Mouse (Mus musculus): ENCODE measurements around the gene Yars.

Yars gene

DNA sequence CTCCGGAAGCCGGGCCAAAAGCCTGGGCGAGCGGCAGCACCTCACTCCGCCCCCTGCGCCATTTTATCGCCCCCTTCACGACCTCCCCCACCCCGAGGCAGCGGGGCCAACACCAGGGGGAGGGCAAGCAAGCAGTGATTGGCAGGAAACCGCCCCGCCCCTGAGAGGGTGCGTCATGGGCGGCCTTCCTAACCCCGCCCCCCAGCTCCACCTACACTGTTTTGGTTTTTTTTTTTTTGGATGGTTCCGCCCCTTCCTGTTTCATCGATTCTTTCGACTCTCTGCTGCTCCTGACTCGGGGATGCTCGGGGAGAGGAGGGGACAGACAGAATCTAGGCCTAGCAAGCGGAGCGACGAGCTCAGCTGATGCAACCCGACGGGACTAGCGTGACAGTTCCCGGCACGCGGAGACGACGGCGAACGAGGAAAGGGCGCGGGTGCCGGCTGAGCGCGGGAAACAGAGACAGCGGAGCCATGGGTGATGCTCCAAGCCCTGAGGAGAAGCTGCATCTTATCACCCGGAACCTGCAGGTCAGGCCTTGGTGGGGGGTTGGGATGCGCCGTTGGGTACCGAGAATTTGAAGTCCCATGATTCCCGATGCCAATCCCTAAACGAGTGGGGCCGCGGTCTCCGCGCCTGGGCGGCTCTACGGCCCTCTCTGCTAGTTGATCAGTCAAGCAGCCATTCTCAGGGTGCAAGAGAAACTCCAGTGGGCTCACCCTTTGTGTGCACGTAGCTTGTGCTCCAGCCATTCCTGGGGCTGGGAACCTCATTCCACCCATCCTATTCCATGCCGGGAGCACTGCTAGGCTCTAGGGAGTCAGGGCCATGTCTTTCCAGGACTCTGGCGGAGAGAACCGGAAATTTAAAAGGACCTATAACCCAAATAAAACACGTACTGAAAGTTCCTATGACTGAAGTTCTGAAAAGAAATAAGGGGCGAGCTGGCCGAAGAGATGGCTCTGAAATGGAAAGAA is at the start of gene Yars, which contains the start of gene S100pbp:
Yars (plus strand) TSS at position 219 of the 978 bp plus-strand sequence.
S100pbp (minus strand) TSS at position 186 of the 978 bp plus-strand sequence.
- peak; percentile 97 for DNase-seq (ENCODE audit: low spot score)

DNA sequence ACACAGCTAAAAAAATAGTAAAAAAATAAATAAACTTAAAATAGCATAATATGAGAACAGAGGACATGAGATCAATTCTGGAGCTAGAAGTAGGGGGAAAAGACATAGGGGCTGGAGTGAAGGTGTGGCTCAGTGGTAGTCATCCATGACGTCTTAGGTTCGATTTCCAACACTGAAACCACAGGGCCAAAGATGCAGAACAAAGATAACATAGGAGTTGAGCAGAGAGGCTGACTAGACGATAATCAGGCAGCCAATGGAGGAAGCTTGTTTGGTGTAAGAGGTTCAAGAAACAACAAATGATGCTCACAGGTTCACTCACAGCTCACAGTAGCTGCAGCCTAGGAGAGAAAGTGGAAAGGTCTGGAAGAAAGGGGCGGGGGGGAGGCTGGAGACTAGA is 48.8 kb upstream of the Yars start:
- no peak for DNase-seq (ENCODE audit: low spot score)

DNA sequence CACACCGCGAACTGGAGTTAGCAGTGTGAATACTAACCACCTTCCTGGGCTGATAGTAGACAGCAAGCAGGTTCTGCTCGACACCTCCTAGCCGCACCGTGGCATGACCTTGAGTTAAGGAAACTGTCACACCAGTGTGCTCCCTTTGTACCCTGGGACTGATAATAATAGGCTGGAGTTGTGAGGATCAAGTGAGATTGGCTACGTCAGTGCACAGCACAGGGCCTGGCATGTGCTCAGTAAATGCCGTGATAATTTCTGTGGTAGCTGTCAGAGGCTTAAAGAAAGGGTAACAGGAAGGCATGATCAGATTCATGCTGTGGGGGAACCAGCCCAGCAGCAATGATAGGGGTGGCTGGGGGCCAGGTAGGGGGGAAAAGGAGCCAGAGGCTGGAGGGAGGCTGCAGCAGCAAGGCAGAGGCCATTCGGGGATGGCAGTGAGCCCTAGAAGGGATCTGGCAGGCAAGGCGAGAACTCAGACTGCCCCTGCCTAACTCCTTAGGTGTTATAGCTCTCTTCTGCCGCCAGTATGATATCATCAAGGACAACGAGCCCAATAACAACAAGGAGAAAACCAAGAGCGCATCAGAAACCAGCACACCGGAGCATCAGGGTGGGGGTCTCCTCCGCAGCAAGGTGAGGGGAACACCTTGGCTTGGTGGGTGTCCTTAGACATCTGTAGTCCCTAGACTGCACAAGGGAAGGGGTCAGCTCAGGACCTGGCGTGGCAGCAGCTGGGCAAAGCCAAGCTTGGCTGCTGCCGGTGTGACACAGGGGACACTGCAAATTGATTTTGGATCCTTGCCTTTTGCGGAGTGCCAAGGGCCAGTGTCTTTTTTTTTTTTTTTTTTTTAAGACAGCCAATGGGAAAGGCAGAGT is 47.8 kb upstream of the Yars start:
- no peak for DNase-seq (ENCODE audit: low spot score)

DNA sequence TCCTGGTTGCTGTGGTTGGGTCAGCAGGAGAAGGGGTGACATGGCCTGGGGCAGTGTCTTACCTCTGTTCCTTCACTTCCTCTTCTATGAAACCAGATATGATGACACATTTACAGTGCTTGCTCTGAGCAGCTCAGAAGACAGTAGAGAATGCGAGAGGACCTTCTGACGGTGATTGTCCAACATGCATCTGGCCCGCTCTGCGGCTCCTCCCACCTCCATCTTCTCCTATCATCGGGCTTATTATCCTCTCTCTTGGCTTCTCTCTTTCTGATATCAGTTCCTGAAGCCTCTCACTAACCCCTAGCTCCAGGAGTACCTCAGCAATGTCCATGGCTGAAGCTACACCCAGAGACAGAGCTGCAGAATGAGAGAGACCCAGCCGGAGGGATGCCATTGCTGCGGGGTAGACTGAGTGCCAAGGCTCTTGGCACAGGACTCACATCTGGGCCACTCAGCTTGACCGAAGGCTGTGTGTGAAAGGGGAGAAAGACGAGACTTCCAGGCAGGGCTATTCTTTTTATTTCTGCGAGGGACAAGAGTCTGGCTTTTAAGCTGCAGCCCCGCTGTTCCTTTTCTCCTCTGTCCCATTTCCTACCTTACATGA is 47.0 kb upstream of the Yars start:
- DNase-seq (ENCODE audit: low spot score): no peak

DNA sequence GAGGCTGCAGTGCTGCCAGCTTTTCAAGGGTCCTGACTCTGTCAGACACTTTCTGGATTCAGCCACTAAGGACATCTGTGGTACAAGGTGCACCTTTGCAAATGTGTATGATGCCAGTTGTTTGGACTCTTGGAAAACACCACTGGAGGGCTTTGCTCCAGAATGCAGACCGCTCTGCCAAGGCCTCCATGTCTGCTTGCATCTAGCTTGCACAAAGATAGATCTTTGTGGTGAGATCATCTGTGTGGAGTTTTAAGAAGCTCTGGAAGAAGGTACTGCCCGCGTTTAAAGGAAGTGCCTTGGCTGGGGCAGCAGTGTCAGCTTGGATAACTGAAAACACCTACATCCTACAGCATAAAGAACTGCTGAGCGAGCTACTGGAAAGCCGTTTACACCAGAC is 46.1 kb upstream of the Yars start:
- no peak for DNase-seq (ENCODE audit: low spot score)

DNA sequence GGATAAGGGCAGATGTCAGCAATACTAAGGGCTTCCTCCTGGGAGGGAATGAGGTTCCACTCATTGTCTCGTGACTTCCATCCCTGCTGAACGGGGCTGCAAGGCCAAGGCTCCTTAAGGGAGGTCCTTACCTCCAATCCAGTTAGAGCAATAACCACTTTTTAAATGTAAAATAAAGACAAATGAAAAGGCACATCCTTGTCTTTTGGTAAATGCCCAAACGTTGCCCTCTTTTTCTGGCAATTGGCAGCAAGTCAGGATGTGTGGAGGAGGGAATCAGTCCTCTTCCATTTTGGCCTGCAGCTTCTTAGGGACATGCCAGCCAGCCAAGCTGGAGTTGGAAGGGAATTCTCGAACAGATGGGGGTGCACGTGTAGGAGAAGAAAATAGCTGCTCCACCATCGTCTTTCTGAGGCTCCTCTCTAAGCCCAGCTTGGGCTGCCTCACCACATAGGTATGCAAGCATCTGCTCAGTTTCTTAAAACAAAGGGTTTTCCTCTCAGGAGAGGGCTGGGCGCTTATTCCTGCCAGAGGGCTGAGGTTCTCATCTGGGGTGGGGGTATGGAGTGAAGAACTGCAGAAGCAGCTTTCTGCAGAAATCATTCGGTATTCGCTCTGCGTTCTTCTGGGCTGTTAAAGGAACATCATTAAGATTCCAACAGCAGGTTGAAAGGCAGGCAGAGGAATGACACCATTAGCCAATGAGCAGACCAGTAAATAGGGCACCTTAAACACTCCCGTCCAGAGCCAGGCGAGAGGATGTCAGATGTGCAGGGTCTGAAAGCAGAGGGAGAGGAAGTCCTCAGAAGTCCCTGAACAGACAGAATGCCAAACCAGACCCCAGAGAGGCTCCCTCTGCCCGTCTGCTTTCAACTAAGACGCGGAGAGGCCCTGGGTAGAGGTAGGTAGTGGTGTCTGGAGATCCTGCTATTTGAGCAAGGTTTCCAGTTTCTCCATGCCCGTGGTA is 44.9 kb upstream of the Yars start:
- DNase-seq (ENCODE audit: low spot score): no peak

DNA sequence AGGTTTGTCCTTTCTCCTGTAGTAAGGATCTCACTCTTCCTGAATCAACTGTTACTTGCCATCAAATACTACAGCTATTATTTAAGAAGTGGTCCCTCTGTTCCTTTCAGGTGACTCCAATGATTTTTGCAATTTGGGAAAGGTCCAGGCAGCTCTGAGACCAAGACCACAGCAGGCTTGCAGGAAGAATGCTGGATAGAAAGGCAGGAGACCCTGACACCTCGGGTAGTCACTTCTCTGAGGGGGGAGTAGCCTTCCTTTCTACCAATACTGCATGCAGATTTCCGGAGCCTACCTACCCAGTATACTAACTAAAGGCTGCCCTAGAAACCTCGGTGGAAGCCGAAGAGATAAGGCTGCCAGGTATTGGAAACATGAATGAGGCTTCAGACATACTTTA is 44.1 kb upstream of the Yars start:
- no peak for DNase-seq (ENCODE audit: low spot score)

DNA sequence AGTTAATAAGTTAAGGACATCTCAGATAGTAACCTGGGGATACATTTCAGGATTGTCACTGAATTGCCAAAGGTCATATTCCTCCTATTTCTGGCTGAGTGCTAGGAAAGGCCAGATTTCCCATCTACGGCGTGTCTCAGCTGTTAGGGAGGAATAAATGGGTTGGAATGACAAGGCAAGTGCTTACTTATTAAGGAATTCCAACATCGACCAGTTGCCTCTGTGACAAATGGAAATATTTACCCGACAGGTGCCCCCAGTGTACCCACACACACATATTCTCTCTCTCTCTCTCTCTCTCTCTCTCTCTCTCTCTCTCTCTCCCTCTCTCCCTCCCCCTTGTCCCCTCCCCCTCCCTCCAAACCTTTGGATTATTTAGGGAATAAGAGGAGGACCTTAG is 43.6 kb upstream of the Yars start:
- no peak for DNase-seq (ENCODE audit: low spot score)

DNA sequence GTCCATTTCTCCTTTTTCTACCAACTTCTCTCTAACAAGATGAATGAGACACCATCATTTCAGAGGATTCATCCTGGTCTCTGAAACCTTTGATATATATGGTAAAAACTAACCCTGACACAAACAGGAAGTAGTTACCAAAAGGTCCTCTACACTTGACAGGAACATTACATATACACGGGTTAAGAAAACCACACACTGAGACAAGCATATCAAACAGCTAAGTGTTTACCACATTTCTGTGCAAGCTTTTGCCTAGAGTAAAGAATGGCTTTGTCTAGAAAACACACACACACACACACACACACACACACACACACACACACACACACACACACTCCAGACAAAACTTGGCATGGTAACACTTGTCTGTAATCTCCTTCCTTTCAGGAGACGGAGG is 43.2 kb upstream of the Yars start:
- no peak for DNase-seq (ENCODE audit: low spot score)

DNA sequence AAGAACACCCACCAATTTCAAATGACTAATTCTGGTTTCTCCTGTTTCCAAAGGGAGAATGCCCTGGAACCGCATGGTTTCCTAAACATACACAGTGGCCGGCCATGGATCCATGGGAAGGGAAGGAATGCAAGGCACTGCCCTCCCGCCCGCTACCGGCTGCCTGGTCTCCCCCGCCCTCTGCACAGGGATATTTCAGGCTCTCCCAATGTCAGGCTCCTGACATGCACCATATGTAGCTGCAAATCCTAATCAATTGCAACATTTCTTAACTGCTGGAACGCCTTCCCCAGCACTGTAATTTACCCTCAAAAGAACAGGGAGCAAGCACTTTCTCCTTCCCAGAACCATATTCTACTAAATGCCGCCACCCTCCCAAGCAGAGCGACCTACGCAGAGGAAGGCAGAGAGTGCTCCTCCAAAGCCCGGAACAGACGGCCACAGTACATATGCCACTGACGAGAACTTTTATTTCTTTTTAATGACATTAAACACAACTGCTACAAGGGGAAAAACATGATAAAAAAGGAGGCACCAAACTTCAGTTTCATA is 41.9 kb upstream of the Yars start:
- DNase-seq (ENCODE audit: low spot score): no peak

DNA sequence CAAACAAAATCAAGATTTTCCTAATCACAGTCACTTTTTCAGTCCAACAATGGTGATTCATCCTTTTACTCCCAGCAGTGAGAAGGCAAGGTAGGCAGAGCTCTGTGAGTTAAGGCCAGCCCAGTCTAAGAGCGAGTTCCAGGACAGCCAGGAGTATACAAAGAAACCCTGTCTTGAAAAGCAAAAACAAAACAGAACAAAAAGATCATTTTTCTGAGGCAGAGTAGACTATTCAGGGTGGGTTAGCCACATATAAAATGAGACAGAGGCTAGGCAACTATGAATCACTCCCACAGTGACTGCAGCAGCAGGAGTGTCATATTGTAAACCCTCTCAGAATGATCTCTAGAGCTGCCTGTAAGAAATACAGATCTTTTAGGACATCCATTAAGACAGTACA is 40.2 kb upstream of the Yars start:
- no peak for DNase-seq (ENCODE audit: low spot score)

DNA sequence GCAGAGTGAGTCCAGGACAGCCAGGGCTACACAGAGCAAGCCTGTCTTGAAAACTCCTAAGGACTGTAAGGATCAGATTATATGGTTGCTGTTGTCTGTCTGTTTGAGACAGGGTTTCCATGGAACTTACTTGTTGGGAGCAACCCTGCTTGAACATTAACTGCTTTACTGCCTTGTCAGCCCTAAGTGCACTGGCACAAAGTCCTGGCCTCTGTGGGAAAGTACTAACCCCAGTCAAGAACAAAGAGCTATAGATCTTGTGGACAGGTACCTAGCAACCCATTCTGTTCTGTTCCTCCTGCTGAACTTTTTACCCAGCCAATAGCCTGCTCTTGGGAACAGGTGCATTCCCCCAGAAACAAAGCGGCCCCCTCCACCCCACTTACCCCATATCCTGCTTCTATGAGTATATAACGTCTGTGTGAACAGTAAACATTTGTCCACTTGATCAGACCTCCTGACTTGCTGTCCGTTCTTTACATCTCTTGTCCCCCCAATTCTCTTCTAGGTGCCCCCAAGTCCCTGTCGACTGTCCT is 38.2 kb upstream of the Yars start:
- no peak for DNase-seq (ENCODE audit: low spot score)

DNA sequence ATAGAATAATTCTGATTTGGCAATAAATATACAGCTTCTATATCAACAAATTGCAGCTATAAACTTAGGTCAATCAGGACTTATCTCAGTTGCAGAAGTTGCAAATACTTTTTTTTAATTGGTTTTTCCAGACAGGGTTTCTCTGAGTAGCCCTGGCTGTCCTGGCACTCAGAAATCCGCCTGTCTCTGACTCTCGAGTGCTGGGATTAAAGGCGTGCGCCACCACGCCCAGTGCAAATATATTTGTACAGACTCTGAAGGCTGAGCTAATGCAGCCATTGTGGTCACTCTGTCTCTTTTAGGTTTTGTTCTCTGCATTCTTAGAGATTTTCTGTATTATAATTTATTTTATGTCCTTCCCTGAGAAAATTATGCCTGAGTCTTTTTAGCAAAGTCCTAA is 32.0 kb upstream of the Yars start:
- DNase-seq (ENCODE audit: low spot score): no peak

DNA sequence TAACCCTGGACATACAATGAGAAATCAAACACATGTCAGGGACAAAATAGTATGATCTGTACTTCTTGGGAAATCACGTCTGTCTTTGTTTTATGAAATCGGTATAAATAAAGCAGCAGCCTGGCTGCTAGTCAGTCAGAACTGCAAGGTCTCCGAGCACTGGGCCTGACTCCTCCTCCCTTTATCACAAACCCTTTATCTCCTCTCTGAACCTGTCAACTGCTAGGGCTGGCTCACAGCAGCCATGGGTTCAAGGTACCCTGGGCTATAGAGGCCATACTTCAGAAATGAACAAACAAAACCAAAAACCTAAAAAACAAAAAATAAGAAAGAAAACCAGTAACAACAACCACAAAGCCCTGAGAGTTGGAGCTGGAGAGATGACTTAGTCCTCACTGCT is 31.0 kb upstream of the Yars start:
- no peak for DNase-seq (ENCODE audit: low spot score)

DNA sequence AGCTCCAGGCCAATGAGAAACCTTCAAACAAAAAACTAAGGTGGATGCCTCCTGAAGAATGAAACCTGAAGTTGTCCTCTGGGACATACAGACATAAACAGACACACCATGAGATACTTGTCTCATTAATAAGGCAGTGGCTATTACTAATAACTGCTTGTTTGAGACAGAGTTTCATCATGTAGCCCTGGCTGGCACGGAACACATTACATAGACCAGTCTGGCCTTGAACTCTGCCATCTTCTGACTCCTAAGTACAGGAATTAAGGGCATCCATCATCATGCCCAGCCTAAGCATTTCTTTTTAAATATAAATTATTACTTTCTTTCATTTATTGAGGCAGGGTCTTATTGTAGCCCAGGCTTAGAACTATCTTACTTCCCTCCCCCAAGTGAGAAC is 28.5 kb upstream of the Yars start:
- no peak for DNase-seq (ENCODE audit: low spot score)

DNA sequence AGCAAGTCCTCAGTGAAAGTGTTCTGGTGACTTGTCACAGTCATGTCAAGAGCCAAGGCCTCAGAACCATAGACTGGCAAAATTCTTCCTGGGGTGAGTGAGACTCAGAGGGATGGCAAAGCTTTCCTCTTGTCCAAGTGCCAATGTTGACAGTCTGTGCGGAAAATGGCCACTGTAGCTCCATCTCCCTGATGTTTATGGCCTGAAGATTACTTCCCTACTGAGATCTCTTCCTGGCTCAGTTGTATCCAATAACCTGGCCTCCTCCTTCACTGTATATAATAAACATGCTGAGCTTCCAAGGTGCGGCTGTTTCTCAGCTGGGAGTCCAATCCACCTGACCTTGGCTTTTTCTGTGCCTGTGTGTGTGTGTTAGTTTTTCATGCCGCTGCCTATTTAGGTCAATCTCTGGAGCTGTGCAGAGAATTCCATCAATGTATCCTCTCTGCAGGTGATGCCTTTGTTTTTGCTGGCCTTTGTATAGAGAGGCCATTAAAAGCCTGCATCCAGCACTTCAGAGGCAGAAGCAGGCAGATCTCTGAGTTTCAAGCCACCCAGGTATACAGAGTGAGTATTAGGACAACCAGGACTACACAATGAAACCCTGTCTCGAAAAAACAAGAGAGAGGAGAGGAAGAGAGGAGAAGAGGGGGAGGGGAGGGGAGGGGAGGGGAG is 27.8 kb upstream of the Yars start:
- no peak for DNase-seq (ENCODE audit: low spot score)

DNA sequence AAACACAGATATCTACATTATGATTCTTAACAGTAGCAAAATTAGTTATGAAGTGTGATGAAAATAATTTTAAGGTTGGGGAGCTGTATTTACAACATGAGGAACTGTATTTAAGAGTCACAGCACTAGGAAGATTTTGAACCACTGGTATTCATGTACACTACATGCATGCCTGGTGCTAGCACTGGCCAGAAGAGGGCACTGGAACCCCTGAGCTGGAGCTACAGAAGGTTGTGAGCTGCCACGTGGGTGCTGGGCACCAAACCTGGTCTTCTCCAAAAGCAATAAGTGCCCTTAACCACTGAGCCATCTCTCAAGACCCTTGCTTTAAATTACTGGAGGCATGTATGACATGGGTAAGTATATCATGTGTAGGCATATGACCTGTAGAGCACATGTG is 17.0 kb upstream of the Yars start:
- no peak for DNase-seq (ENCODE audit: low spot score)

DNA sequence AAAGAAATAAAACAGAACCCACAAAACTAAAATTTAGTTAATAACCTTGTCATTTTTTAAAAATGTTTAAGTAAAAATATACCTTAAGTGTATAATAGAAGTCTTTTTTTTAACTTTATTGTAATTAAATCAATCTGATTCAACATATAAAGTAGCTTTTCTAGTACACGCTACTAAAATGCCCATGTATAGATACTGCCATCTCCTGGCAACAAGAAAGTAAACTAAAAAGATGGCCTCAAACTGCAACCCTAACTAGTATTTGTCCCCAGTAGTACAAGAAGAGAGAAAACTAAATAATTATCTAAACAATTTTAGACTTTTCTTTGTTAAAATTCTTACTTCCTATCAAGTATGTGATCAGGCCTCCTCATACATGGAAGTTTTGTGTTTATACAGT is 10.0 kb upstream of the Yars start:
- no peak for DNase-seq (ENCODE audit: low spot score)

DNA sequence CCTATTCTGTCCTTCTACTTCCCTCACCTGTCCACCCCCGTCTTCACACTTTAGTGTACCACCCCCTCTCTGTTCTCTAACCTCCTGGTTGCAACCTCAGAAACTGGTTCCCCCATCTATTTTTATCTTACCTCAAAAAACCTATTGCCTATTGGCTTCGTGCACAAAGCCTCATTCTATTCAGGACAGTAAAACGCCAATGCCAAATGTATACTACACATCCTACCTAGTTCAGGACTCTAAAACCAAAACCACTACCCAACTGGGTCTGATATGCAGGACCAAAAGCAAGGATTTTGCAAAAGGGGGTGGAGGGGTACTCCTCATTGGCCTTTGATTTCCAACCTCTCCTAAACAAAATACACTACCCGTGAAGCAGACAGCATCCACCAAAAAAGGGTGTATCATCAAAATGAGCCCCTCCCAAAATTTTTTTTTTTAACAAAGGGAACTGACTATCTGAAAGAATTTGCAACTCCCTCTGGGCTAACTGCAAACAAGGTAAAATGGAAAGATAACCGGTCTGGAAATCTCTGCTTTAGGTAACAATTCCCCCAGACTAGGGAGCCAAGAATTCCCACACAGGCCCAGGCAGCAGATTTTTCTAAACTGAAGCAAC is 1.4 kb upstream of the Yars start:
- DNase-seq (ENCODE audit: low spot score): no peak

Measured in urinary bladder, postnatal 25 days (tissue).